Mouse (Mus musculus): Measurements from ENCODE around the gene Arhgef28. TPM values are rescaled to one million over a fixed set of nuclear protein-coding genes. Genes with fewer than 3 reads are reported as not detected.
"Not testable (repeated sequence)": the region's sequence is repeated elsewhere in the genome, so short reads cannot be mapped to it uniquely, and the experiment has no call there.

Gene Arhgef28
- total and polyA plus RNA-seq, 2 experiments from 2014 or later, result 21.9 to 28.4 TPM

- 92% methylated on average over 6 of the region's 6 CpGs for WGBS
- H3K9me3 ChIP-seq (ENCODE audit: low read length), result no peaks in the 10 kb centered on the region
These were observed 136.6 kb downstream of the Arhgef28 start for GRCm38 (mm10) chr13:98069646-98070045.

GRCm38 (mm10) chr13:98062843-98063242 lies 143.4 kb downstream of the Arhgef28 start:
- Histone ChIP-seq H3K4me1 (ENCODE audit: insufficient read depth, low read length) (no peaks in the 10 kb centered on the region), H3K9ac (replicated peaks; ENCODE audit: low read length) (no peak overlapping the region), H3K27ac (no peak overlapping the region), H3K36me3 (ENCODE audit: insufficient read depth, low read length) (no peaks in the 10 kb centered on the region), H3K9me3 (ENCODE audit: low read length) (no peaks in the 10 kb centered on the region), H3K4me3 (ENCODE audit: low read length) (no peak overlapping the region), H3K4me2 (ENCODE audit: low read depth, low read length) (no peak overlapping the region), H3K27me3 (ENCODE audit: insufficient read depth, low read length) (no peaks in the 10 kb centered on the region)
- no peak for TF ChIP-seq CTCF (IDR thresholded peaks at IDR 0.05; ENCODE audit: low read depth)
- ATAC-seq (no peak), DNase-seq (ENCODE audit: low spot score) (no peak)
- WGBS, result 77% methylated on average over 4 of the region's 4 CpGs

More at GRCm38 (mm10) chr13:98069646-98070045, 136.6 kb downstream of the Arhgef28 start:
- H3K4me1 ChIP-seq (ENCODE audit: insufficient read depth, low read length), result no peaks in the 10 kb centered on the region
- no peak overlapping the region for H3K4me2 ChIP-seq (ENCODE audit: low read depth, low read length)
- H3K36me3 ChIP-seq (ENCODE audit: insufficient read depth, low read length), result no peaks in the 10 kb centered on the region
- TF ChIP-seq CTCF (IDR thresholded peaks at IDR 0.05; ENCODE audit: low read depth), result no peak
- H3K27ac ChIP-seq, result no peak overlapping the region
- no peak overlapping the region for H3K9ac ChIP-seq (replicated peaks; ENCODE audit: low read length)
- no peak overlapping the region for H3K4me3 ChIP-seq (ENCODE audit: low read length)
- ATAC-seq (no peak), DNase-seq (ENCODE audit: low spot score) (no peak)
- no peaks in the 10 kb centered on the region for H3K27me3 ChIP-seq (ENCODE audit: insufficient read depth, low read length)

GRCm38 (mm10) chr13:98060121-98060520 lies 146.1 kb downstream of the Arhgef28 start:
- H3K27me3 ChIP-seq (ENCODE audit: insufficient read depth, low read length); H3K4me3 ChIP-seq (ENCODE audit: low read length); H3K9ac ChIP-seq (replicated peaks; ENCODE audit: low read length); H3K27ac ChIP-seq; H3K4me1 ChIP-seq (ENCODE audit: insufficient read depth, low read length); H3K4me2 ChIP-seq (ENCODE audit: low read depth, low read length); H3K36me3 ChIP-seq (ENCODE audit: insufficient read depth, low read length); DNase-seq (ENCODE audit: low spot score); H3K9me3 ChIP-seq (ENCODE audit: low read length); ATAC-seq: not testable (repeated sequence)
- WGBS, result 77% methylated on average over 1 of the region's 1 CpGs

- Histone ChIP-seq H3K4me3 (ENCODE audit: low read length) (no peak overlapping the region), H3K9ac (replicated peaks; ENCODE audit: low read length) (no peak overlapping the region), H3K9me3 (ENCODE audit: low read length) (no peaks in the 10 kb centered on the region), H3K4me2 (ENCODE audit: low read depth, low read length) (peak overlapping the region; percentile 13; the same call in 1 of the 2 replicates), H3K27me3 (ENCODE audit: insufficient read depth, low read length) (no peaks in the 10 kb centered on the region), H3K36me3 (ENCODE audit: insufficient read depth, low read length) (no peaks in the 10 kb centered on the region), H3K27ac (no peak overlapping the region), H3K4me1 (ENCODE audit: insufficient read depth, low read length) (no peaks in the 10 kb centered on the region)
- DNase-seq (ENCODE audit: low spot score) (peak; percentile 23), ATAC-seq (peak; percentile 62; the same call in 1 of the 2 replicates)
- 25% methylated on average over 8 of the region's 8 CpGs for WGBS
- TF ChIP-seq CTCF (IDR thresholded peaks at IDR 0.05; ENCODE audit: low read depth), result no peak
These were observed 151.0 kb downstream of the Arhgef28 start for GRCm38 (mm10) chr13:98055194-98055593.

DNA sequence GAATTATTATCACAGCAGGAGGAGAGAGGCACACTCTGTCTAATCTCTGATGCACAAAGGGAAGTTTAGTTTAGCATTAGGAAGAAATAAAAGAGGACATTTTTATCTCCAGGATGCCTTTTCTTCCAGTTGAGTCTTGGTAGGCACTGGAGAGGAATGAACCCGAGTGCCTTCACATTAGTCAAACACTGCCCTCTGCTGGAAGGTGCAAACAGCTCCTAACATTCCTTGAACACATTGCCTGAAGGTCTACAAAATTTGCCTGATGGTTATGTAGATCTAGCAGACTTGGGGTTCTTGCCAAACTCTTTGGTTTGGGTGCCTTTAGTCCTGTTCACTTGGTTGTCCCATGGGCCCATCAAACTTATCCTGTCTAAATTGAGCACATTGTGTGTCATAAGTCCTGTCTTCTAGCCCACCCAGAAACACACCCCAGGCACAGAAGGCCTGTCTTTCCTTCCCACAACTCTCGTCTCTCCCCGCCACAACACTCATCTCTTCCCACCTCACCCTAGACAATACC lies 165.6 kb downstream of the Arhgef28 start:
- 83% methylated on average over 2 of the region's 3 CpGs for WGBS
- DNase-seq (ENCODE audit: low spot score) (no peak), ATAC-seq (no peak)
- peak; percentile 22; the same call in 1 of the 2 replicates for TF ChIP-seq CTCF (IDR thresholded peaks at IDR 0.05; ENCODE audit: low read depth)
- no peaks in the 10 kb centered on the region for H3K4me1 ChIP-seq (ENCODE audit: insufficient read depth, low read length)
- H3K4me3 ChIP-seq (ENCODE audit: low read length), result no peak overlapping the region
- no peaks in the 10 kb centered on the region for H3K9me3 ChIP-seq (ENCODE audit: low read length)
- H3K9ac ChIP-seq (replicated peaks; ENCODE audit: low read length), result no peak overlapping the region
- H3K27ac ChIP-seq, result no peak overlapping the region
- no peak overlapping the region for H3K4me2 ChIP-seq (ENCODE audit: low read depth, low read length)
- no peaks in the 10 kb centered on the region for H3K27me3 ChIP-seq (ENCODE audit: insufficient read depth, low read length)
- no peaks in the 10 kb centered on the region for H3K36me3 ChIP-seq (ENCODE audit: insufficient read depth, low read length)

DNA sequence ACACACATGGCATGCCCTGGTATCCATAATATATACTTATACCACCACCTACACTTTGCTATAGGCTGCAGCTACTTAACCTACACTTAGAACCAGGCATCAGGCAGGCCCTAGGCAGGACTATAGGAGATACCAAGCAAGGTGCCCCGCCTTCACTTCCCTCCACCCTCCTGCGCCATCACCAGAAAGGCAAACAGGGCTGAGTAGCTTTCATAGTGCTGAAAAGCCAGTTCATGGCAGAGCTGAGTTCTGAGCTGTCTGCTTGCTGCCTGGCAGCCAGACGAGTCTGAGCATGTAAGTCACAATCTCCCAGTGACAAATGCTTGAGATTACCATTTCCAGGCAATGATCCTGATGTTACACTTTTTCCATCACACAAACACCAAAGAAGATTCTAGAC lies 167.5 kb downstream of the Arhgef28 start:
- H3K4me2 ChIP-seq (ENCODE audit: low read depth, low read length), result no peak overlapping the region
- WGBS, result 77% methylated on average over 3 of the region's 3 CpGs
- H3K4me3 ChIP-seq (ENCODE audit: low read length), result no peak overlapping the region
- no peak for TF ChIP-seq CTCF (IDR thresholded peaks at IDR 0.05; ENCODE audit: low read depth)
- ATAC-seq (no peak), DNase-seq (ENCODE audit: low spot score) (no peak)
- H3K9ac ChIP-seq (replicated peaks; ENCODE audit: low read length), result no peak overlapping the region
- H3K9me3 ChIP-seq (ENCODE audit: low read length), result no peaks in the 10 kb centered on the region
- H3K36me3 ChIP-seq (ENCODE audit: insufficient read depth, low read length), result no peaks in the 10 kb centered on the region
- no peaks in the 10 kb centered on the region for H3K27me3 ChIP-seq (ENCODE audit: insufficient read depth, low read length)
- no peak overlapping the region for H3K27ac ChIP-seq
- H3K4me1 ChIP-seq (ENCODE audit: insufficient read depth, low read length), result no peaks in the 10 kb centered on the region

DNA sequence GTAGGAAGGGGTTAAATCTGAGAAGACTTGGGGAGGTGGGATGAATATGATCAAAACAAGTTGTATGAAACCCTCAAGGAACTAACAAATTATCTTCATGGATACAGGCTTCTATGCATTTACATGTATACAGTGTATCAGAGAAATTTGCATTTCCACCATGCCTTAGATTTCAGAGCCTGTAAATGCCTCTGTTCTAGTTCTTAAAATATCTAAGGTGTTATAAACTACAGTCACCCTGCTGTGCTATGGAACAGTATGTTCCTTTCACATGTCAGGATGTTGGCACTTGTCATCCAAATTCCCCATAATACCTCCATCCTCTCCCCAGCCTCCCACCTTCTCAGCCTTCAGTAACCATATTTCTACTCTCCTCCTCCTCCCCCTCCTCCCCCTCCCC lies 168.5 kb downstream of the Arhgef28 start:
- TF ChIP-seq CTCF (IDR thresholded peaks at IDR 0.05; ENCODE audit: low read depth), result no peak
- no peak for ATAC-seq

More for the DNA sequence above, 168.5 kb downstream of the Arhgef28 start:
- no peak overlapping the region for H3K4me3 ChIP-seq (ENCODE audit: low read length)
- no peaks in the 10 kb centered on the region for H3K4me1 ChIP-seq (ENCODE audit: insufficient read depth, low read length)
- H3K9ac ChIP-seq (replicated peaks; ENCODE audit: low read length), result no peak overlapping the region
- H3K27me3 ChIP-seq (ENCODE audit: insufficient read depth, low read length), result no peaks in the 10 kb centered on the region
- H3K9me3 ChIP-seq (ENCODE audit: low read length), result no peaks in the 10 kb centered on the region
- DNase-seq (ENCODE audit: low spot score), result no peak
- H3K36me3 ChIP-seq (ENCODE audit: insufficient read depth, low read length), result no peaks in the 10 kb centered on the region
- H3K27ac ChIP-seq, result no peak overlapping the region
- H3K4me2 ChIP-seq (ENCODE audit: low read depth, low read length), result no peak overlapping the region

Measured in hindbrain, postnatal 0 days (tissue).